Mouse (Mus musculus) liver, embryonic 14.5 days (tissue): ENCODE results near the gene Dnmt3a.

Experiments used
- CTCF ChIP-seq: IDR thresholded peaks from 2 replicates; pipeline ENCODE4 v1.5.1; 2016; ENCODE audit warnings: antibody characterized with exemption, low read depth, control low read depth
- EP300 ChIP-seq: IDR thresholded peaks from 2 replicates; pipeline ENCODE4 v1.6.1; 2016; ENCODE audit warnings: antibody characterized with exemption, low read depth

GRCm38 (mm10) chr12:3898811-3899210 lies 93.0 kb downstream of the Dnmt3a start:
- TF ChIP-seq EP300: no peak
- TF ChIP-seq CTCF: no peak
